8 mouse cellular contexts compared by ENCODE assay signal in genomic region chr10:60536098-60536811, GRCm38 (mm10).
DNase-seq lines count a peak whose midpoint lies in the region; ATAC-seq and TF ChIP-seq lines count a peak whose summit lies in the region.

No protein-coding gene starts in this region.

- TF ChIP-seq CTCF in kidney, adult 2 months (conservative IDR thresholded peaks at IDR 0.05; ENCODE audit: insufficient read depth, insufficient read length, low read depth, low read length) = no peak

- no peaks in the 10 kb centered on the region for H3K4me1 ChIP-seq in kidney, adult 2 months (ENCODE audit: control insufficient read depth, insufficient read depth, low read length)
- 0 out of 2 replicates have a peak, but pooled peaks cover 3% of the 10 kb centered on the region for H3K4me1 ChIP-seq in forebrain, embryonic 13.5 days
- peaks cover 19% of the 10 kb centered on the region for H3K4me1 ChIP-seq in limb, embryonic 10.5 days
- no peaks in the 10 kb centered on the region for H3K4me1 ChIP-seq in midbrain, embryonic 14.5 days (ENCODE audit: control insufficient read depth, insufficient read depth, low read length)

- no peak for TF ChIP-seq POLR2A in kidney, adult 2 months (IDR thresholded peaks at IDR 0.05; ENCODE audit: low read depth, low read length)

- DNase-seq in kidney, postnatal 10 days = peak; percentile 37
- DNase-seq in kidney, adult 2 months = no peak
- DNase-seq in limb, embryonic 10.5 days (ENCODE audit: low spot score) = no peak
- peak; percentile 45 for DNase-seq in midbrain, embryonic 14.5 days
- no peak for DNase-seq in frontal cortex, adult 2 months (ENCODE audit: extremely low spot score in 1 of 2, low spot score in 1 of 2)
- no peak for DNase-seq in cerebellum, adult 11 months
- DNase-seq in adrenal gland, postnatal 25 days = no peak

- no peaks in the 10 kb centered on the region for H3K27me3 ChIP-seq in kidney, adult 2 months (replicated peaks; ENCODE audit: control insufficient read depth, insufficient read depth, low read length)
- H3K27me3 ChIP-seq in forebrain, embryonic 13.5 days = no peaks in the 10 kb centered on the region
- H3K27me3 ChIP-seq in limb, embryonic 10.5 days (ENCODE audit: low read depth, poor library complexity, severe bottlenecking) = peaks cover 16% of the 10 kb centered on the region
- H3K27me3 ChIP-seq in midbrain, embryonic 14.5 days (ENCODE audit: control insufficient read depth, insufficient read depth, low read length) = no peaks in the 10 kb centered on the region

- ATAC-seq in forebrain, embryonic 13.5 days = peak; percentile 55; the same call in 1 of the 2 replicates
- ATAC-seq in midbrain, embryonic 14.5 days (ENCODE audit: low FRiP score, low TSS enrichment) = no peak

- no peak overlapping the region for H3K9ac ChIP-seq in forebrain, embryonic 13.5 days
- no peak overlapping the region for H3K9ac ChIP-seq in midbrain, embryonic 14.5 days (replicated peaks; ENCODE audit: low read length)

- H3K9me3 ChIP-seq in forebrain, embryonic 13.5 days (replicated peaks) = no peaks in the 10 kb centered on the region
- H3K9me3 ChIP-seq in limb, embryonic 10.5 days (replicated peaks) = no peaks in the 10 kb centered on the region
- no peaks in the 10 kb centered on the region for H3K9me3 ChIP-seq in midbrain, embryonic 14.5 days (ENCODE audit: control insufficient read depth, low read length)

- H3K36me3 ChIP-seq in kidney, adult 2 months (ENCODE audit: control insufficient read depth, insufficient read depth, low read length) = no peaks in the 10 kb centered on the region
- no peaks in the 10 kb centered on the region for H3K36me3 ChIP-seq in forebrain, embryonic 13.5 days (ENCODE audit: poor library complexity, severe bottlenecking)
- H3K36me3 ChIP-seq in limb, embryonic 10.5 days = no peaks in the 10 kb centered on the region
- no peaks in the 10 kb centered on the region for H3K36me3 ChIP-seq in midbrain, embryonic 14.5 days (ENCODE audit: control insufficient read depth, insufficient read depth, low read length)

- H3K27ac ChIP-seq in kidney, adult 2 months (ENCODE audit: insufficient read depth, low read depth, low read length) = no peak overlapping the region
- H3K27ac ChIP-seq in forebrain, embryonic 13.5 days = no peak overlapping the region
- peak overlapping the region; percentile 30; the same call in 1 of the 2 replicates for H3K27ac ChIP-seq in limb, embryonic 10.5 days
- no peak overlapping the region for H3K27ac ChIP-seq in midbrain, embryonic 14.5 days (replicated peaks; ENCODE audit: low read depth, low read length)

- H3K4me3 ChIP-seq in kidney, adult 2 months (ENCODE audit: insufficient read depth, low read depth, low read length) = no peak overlapping the region
- no peak overlapping the region for H3K4me3 ChIP-seq in forebrain, embryonic 13.5 days
- H3K4me3 ChIP-seq in limb, embryonic 10.5 days = peak overlapping the region; percentile 29
- H3K4me3 ChIP-seq in midbrain, embryonic 14.5 days (replicated peaks; ENCODE audit: low read depth, low read length) = no peak overlapping the region

- 11% methylated on average over 14 of the region's 14 CpGs for WGBS in kidney, adult 2 months
- WGBS in forebrain, embryonic 13.5 days = 13% methylated on average over 13 of the region's 14 CpGs
- 13% methylated on average over 14 of the region's 14 CpGs for WGBS in limb, embryonic 10.5 days
- WGBS in midbrain, embryonic 14.5 days = 18% methylated on average over 13 of the region's 14 CpGs

- peak overlapping the region; percentile 33 for H3K4me2 ChIP-seq in forebrain, embryonic 13.5 days
- H3K4me2 ChIP-seq in midbrain, embryonic 14.5 days (ENCODE audit: low read length) = no peak overlapping the region

Comparison
In these comparisons a context has a peak if more than half of its experiments do, and no peak if none do; other contexts are left out.
1. DNase-seq: peak in kidney, postnatal 10 days (single experiment) and midbrain, embryonic 14.5 days (single experiment); none in kidney, adult 2 months (single experiment), limb, embryonic 10.5 days (single experiment), frontal cortex, adult 2 months (0 of 2), cerebellum, adult 11 months (single experiment) and adrenal gland, postnatal 25 days (single experiment).